Mouse (Mus musculus) forebrain, embryonic 16.5 days (tissue): ENCODE data around the gene Treml4. TPM values are rescaled to one million over a fixed set of nuclear protein-coding genes. Genes with fewer than 3 reads are reported as not detected.

Experiments
- ATAC-seq: fragments of 200-750 bp; cut with Nextera tagmentation; 2 replicates; pipeline ENCODE4 v1.8.0; 2017; ENCODE audit warnings: mild to moderate bottlenecking, moderate library complexity
- H3K27ac ChIP-seq: fragments of 300-500 bp; sonication (generic); 2 replicates; pipeline ENCODE4 v1.5.1; 2014; ENCODE audit warnings: low read length, control low read depth
- H3K27me3 ChIP-seq: fragments of 300-500 bp; sonication (generic); replicated peaks from 2 replicates; pipeline ENCODE4 v1.6.1; 2014; ENCODE audit warnings: low read length; ENCODE audit not compliant: control insufficient read depth, insufficient read depth
- H3K36me3 ChIP-seq: fragments of 300-500 bp; sonication (generic); 2 replicates; pipeline ENCODE4 v1.6.1; 2014; ENCODE audit not compliant: control insufficient read depth, insufficient read depth
- H3K4me1 ChIP-seq: fragments of 300-500 bp; sonication (generic); replicated peaks from 2 replicates; pipeline ENCODE4 v1.6.1; 2014; ENCODE audit warnings: low read length; ENCODE audit not compliant: control insufficient read depth, insufficient read depth
- H3K4me2 ChIP-seq: fragments of 300-500 bp; sonication (generic); 2 replicates; pipeline ENCODE4 v1.6.1; 2014; ENCODE audit warnings: mild to moderate bottlenecking, low read length, control low read depth
- H3K4me3 ChIP-seq: fragments of 300-500 bp; sonication (generic); replicated peaks from 2 replicates; pipeline ENCODE4 v1.5.1; 2014; ENCODE audit warnings: mild to moderate bottlenecking, low read length, control low read depth
- H3K9ac ChIP-seq: fragments of 300-500 bp; sonication (generic); replicated peaks from 2 replicates; pipeline ENCODE4 v1.6.1; 2014; ENCODE audit warnings: low read depth, low read length, control low read depth
- H3K9me3 ChIP-seq: fragments of 300-500 bp; sonication (generic); 2 replicates; pipeline ENCODE4 v1.6.1; 2016; ENCODE audit warnings: low read length; ENCODE audit not compliant: control insufficient read depth
- WGBS: fragments of 180-500 bp; shearing (Covaris S2); extraction: QIAGEN DNeasy Blood & Tissue Kit; methylation state at CpG from one replicate; pipeline ENCODE4 v1.1.7; 2014; 5-methylcytosine and 5-hydroxymethylcytosine counted together
- polyA plus RNA-seq: library from polyadenylated mRNA; unstranded; fragments of >200 nt; fragmentation: Nextera tagmentation; extraction: Ambion mirVana; gene quantifications from 2 replicates; pipeline ENCODE4 v1.2.1, GENCODE M21; 2015

The Treml4 gene
- polyA plus RNA-seq, 1 experiment from 2014 or later: not detected

GRCm38 (mm10) chr17:48249039-48249438 lies 15.1 kb upstream of the Treml4 start:
- no peak for ATAC-seq

DNA sequence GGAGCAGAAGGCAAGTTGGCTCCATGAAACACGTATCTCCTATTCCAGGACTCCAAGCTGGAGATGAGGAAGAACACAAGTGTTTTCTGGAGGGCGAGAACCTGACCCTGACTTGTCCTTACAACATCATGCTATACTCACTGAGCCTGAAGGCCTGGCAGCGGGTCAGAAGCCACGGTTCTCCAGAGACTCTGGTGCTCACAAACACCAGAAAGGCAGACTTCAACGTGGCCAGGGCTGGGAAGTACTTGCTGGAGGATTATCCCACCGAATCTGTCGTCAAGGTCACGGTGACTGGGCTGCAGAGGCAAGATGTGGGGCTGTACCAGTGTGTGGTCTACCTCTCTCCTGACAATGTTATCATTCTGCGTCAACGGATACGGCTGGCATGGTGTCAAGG lies 14.6 kb upstream of the Treml4 start:
- no peak overlapping the region for H3K4me2 ChIP-seq
- no peak overlapping the region for H3K9ac ChIP-seq
- 84% methylated on average over 11 of the region's 11 CpGs for WGBS
- H3K9me3 ChIP-seq: no peaks in the 10 kb centered on the region
- H3K4me1 ChIP-seq: no peaks in the 10 kb centered on the region
- ATAC-seq: no peak
- H3K27ac ChIP-seq: no peak overlapping the region
- H3K27me3 ChIP-seq: no peaks in the 10 kb centered on the region
- H3K4me3 ChIP-seq: no peak overlapping the region
- H3K36me3 ChIP-seq: no peaks in the 10 kb centered on the region

More at GRCm38 (mm10) chr17:48249039-48249438, 15.1 kb upstream of the Treml4 start:
- Histone ChIP-seq H3K4me3 (no peak overlapping the region), H3K4me2 (no peak overlapping the region), H3K36me3 (no peaks in the 10 kb centered on the region), H3K27me3 (no peaks in the 10 kb centered on the region), H3K27ac (no peak overlapping the region), H3K4me1 (no peaks in the 10 kb centered on the region), H3K9me3 (no peaks in the 10 kb centered on the region), H3K9ac (no peak overlapping the region)

GRCm38 (mm10) chr17:48250631-48251030 lies 13.5 kb upstream of the Treml4 start:
- no peak overlapping the region for H3K4me3 ChIP-seq
- H3K36me3 ChIP-seq: no peaks in the 10 kb centered on the region
- no peak for ATAC-seq
- no peak overlapping the region for H3K4me2 ChIP-seq
- no peaks in the 10 kb centered on the region for H3K4me1 ChIP-seq
- no peak overlapping the region for H3K27ac ChIP-seq
- no peaks in the 10 kb centered on the region for H3K27me3 ChIP-seq
- no peak overlapping the region for H3K9ac ChIP-seq
- H3K9me3 ChIP-seq: no peaks in the 10 kb centered on the region
- WGBS: 95% methylated on average over 7 of the region's 7 CpGs

DNA sequence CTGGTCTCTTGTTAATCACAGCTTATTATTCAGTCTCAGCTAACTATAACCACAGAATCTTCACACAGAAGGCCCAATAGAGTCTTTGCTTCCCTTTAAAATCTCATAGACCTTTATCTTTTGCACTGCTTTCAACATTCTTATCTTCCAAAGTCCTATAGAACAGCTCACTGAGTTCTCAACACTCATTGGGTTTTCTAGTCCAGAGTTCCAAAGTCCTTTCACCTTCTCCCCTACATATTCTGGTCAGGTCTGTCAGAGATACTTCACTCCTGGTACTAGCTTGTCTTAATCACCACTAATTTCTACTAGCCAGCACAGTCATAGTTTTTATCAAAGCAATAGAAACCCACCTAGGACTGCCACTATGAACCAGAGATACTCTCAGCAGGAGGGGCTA lies 7.5 kb upstream of the Treml4 start:
- no peak overlapping the region for H3K4me2 ChIP-seq
- no peaks in the 10 kb centered on the region for H3K36me3 ChIP-seq
- H3K27ac ChIP-seq: no peak overlapping the region
- no peak overlapping the region for H3K9ac ChIP-seq
- no peaks in the 10 kb centered on the region for H3K4me1 ChIP-seq
- no peak for ATAC-seq
- peaks cover 16% of the 10 kb centered on the region for H3K9me3 ChIP-seq
- H3K4me3 ChIP-seq: no peak overlapping the region
- H3K27me3 ChIP-seq: no peaks in the 10 kb centered on the region

DNA sequence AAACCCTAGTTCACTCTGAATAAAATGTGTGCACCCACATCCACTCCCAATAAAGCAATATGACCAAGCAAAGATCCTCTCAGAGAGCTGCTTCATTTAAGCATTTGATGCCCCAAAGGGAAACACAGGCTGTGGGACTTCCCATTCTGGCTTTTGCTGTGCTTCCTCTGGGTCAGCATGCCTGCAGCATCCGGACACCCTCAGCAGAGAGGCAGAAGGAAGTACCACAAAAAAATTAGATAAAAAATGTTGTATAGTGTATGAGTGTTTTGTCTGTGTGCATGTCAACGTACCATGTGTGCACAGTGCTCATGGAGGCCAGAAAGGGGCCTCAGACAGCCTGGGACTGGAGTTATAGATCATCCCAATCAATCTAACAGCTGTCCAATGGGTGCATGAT lies 2.2 kb upstream of the Treml4 start:
- Histone ChIP-seq H3K9me3 (peaks cover 16% of the 10 kb centered on the region), H3K36me3 (no peaks in the 10 kb centered on the region), H3K9ac (no peak overlapping the region), H3K4me3 (no peak overlapping the region), H3K27ac (no peak overlapping the region), H3K4me2 (no peak overlapping the region), H3K4me1 (no peaks in the 10 kb centered on the region), H3K27me3 (no peaks in the 10 kb centered on the region)
- no peak for ATAC-seq
- WGBS: 86% methylated on average over 2 of the region's 2 CpGs

DNA sequence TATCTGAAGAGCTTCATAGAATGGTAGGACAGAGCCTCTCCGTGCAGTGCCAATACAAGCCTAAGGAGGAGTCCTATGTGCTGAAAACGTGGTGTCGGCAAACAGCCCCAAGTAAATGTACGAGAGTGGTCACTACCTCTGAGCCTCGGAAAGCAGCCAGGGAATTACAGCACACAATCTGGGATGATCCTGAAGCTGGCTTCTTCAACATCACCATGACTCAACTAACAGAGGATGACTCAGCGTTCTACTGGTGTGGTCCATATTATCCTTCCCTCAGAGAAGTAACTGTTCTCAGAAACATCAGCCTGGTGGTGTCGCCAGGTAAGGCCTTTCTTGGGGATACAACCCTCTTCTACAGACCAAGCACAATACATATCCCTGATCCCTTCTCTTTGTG lies 567 bp downstream of the Treml4 start:
- Histone ChIP-seq H3K4me2 (no peak overlapping the region), H3K4me3 (no peak overlapping the region), H3K27ac (no peak overlapping the region), H3K27me3 (no peaks in the 10 kb centered on the region), H3K9me3 (peaks cover 6% of the 10 kb centered on the region), H3K36me3 (no peaks in the 10 kb centered on the region), H3K4me1 (no peaks in the 10 kb centered on the region), H3K9ac (no peak overlapping the region)
- 94% methylated on average over 7 of the region's 7 CpGs for WGBS
- no peak for ATAC-seq

DNA sequence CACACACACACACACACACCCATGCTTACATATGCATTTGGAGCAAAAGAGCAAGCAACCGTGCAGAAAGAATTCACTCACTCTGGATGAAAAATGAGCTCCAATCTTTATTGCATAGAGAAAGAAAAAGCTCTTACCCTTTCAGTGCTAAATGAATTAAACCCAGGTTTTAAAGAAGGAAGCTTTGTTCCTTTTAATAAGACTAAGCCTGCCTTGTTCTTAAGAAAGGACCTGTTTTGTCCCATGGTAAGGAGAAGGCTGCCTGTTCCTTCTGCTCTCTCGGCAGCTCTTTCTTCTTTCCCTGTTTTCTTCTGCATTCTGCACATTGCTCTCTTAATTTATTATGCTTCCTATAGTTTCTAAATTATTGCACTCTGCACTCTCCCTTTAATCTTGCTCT lies 2.0 kb downstream of the Treml4 start:
- Histone ChIP-seq H3K4me3 (no peak overlapping the region), H3K4me2 (no peak overlapping the region), H3K36me3 (no peaks in the 10 kb centered on the region), H3K4me1 (no peaks in the 10 kb centered on the region), H3K9me3 (no peaks in the 10 kb centered on the region), H3K27me3 (no peaks in the 10 kb centered on the region), H3K27ac (no peak overlapping the region), H3K9ac (no peak overlapping the region)
- ATAC-seq: no peak
- 2% methylated on average over 2 of the region's 2 CpGs for WGBS

- Histone ChIP-seq H3K9ac (no peak overlapping the region), H3K4me2 (no peak overlapping the region), H3K4me1 (no peaks in the 10 kb centered on the region), H3K36me3 (no peaks in the 10 kb centered on the region), H3K27me3 (no peaks in the 10 kb centered on the region), H3K27ac (no peak overlapping the region), H3K4me3 (no peak overlapping the region), H3K9me3 (no peaks in the 10 kb centered on the region)
- ATAC-seq: no peak
- WGBS: 41% methylated on average over 2 of the region's 2 CpGs
These were observed 2.7 kb downstream of the Treml4 start for GRCm38 (mm10) chr17:48266610-48267304.

GRCm38 (mm10) chr17:48267591-48267990 lies 3.5 kb downstream of the Treml4 start:
- Histone ChIP-seq H3K27ac (no peak overlapping the region), H3K4me2 (no peak overlapping the region), H3K36me3 (no peaks in the 10 kb centered on the region), H3K4me1 (no peaks in the 10 kb centered on the region), H3K4me3 (no peak overlapping the region), H3K27me3 (no peaks in the 10 kb centered on the region), H3K9ac (no peak overlapping the region), H3K9me3 (no peaks in the 10 kb centered on the region)
- no peak for ATAC-seq
- WGBS: 89% methylated on average over 1 of the region's 1 CpGs

DNA sequence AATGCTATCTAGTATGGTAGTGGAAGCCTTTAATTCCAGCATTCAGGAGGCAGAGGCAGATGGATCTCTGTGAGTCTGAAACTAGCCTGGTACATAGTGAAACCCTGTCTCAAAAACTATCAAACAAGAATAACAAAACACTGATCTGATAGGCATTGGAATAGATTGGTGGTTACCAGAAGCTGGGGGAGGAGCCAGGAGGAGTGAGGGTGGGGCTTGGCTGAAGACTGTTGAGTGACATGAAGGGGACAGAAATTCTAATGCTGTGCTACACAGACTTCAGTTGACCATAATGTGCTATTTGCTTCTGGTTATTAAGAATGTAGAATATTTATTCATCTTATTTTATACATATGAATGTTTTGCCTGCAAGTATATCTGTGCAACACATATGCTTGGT lies 4.2 kb downstream of the Treml4 start:
- Histone ChIP-seq H3K9me3 (no peaks in the 10 kb centered on the region), H3K36me3 (no peaks in the 10 kb centered on the region), H3K4me1 (no peaks in the 10 kb centered on the region), H3K4me2 (no peak overlapping the region), H3K27ac (no peak overlapping the region), H3K9ac (no peak overlapping the region), H3K27me3 (no peaks in the 10 kb centered on the region), H3K4me3 (no peak overlapping the region)
- ATAC-seq: no peak
